Mouse (Mus musculus) limb, embryonic 13.5 days (tissue): ENCODE data around the gene Zfp993. TPM values are rescaled to one million over a fixed set of nuclear protein-coding genes. Genes with fewer than 3 reads are reported as not detected.
"Not testable (repeated sequence)": the region's sequence is repeated elsewhere in the genome, so short reads cannot be mapped to it uniquely, and the experiment has no call there.

Source experiments
- ATAC-seq: fragments of 200-750 bp; cut with Nextera tagmentation; 2 replicates; pipeline ENCODE4 v1.8.0; 2017; ENCODE audit warnings: low read depth, moderate number of reproducible peaks, moderate TSS enrichment; ENCODE audit not compliant: low FRiP score
- H3K27ac ChIP-seq: fragments of 300-500 bp; sonication (generic); 2 replicates; pipeline ENCODE4 v1.5.1; 2015; ENCODE audit warnings: inconsistent platforms, mild to moderate bottlenecking, moderate library complexity
- H3K27me3 ChIP-seq: fragments of 300-500 bp; sonication (generic); 2 replicates; pipeline ENCODE4 v1.6.1; 2015; ENCODE audit warnings: mild to moderate bottlenecking, inconsistent platforms
- H3K36me3 ChIP-seq: fragments of 300-500 bp; sonication (generic); 2 replicates; pipeline ENCODE4 v1.6.1; 2015; ENCODE audit warnings: inconsistent platforms, mild to moderate bottlenecking, moderate library complexity
- H3K4me1 ChIP-seq: fragments of 300-500 bp; sonication (generic); 2 replicates; pipeline ENCODE4 v1.6.1; 2015; ENCODE audit warnings: inconsistent platforms
- H3K4me2 ChIP-seq: fragments of 300-500 bp; sonication (generic); replicated peaks from 2 replicates; pipeline ENCODE4 v1.6.1; 2015; ENCODE audit warnings: inconsistent platforms, mild to moderate bottlenecking, moderate library complexity
- H3K4me3 ChIP-seq: fragments of 300-500 bp; sonication (generic); 2 replicates; pipeline ENCODE4 v1.5.1; 2015; ENCODE audit warnings: moderate library complexity, mild to moderate bottlenecking, inconsistent platforms
- H3K9ac ChIP-seq: fragments of 300-500 bp; sonication (generic); 2 replicates; pipeline ENCODE4 v1.6.1; 2015; ENCODE audit warnings: mild to moderate bottlenecking, inconsistent platforms
- H3K9me3 ChIP-seq: fragments of 300-500 bp; sonication (generic); 2 replicates; pipeline ENCODE4 v1.6.1; 2016; ENCODE audit warnings: inconsistent platforms
- WGBS: fragments of 180-500 bp; shearing (Covaris S2); methylation state at CpG from one replicate; pipeline ENCODE4 v1.1.7; 2015; 5-methylcytosine and 5-hydroxymethylcytosine counted together
- polyA plus RNA-seq: library from polyadenylated mRNA; unstranded; fragments of >200 nt; fragmentation: Nextera tagmentation; extraction: Ambion mirVana; gene quantifications from 2 replicates; pipeline ENCODE4 v1.2.1, GENCODE M21; 2015

The Zfp993 gene
- 1.9 and 4.2 TPM in 2 replicates for polyA plus RNA-seq

- not testable (repeated sequence) for ATAC-seq, H3K27me3 ChIP-seq, H3K4me2 ChIP-seq, H3K27ac ChIP-seq, H3K4me1 ChIP-seq, H3K4me3 ChIP-seq, H3K36me3 ChIP-seq, H3K9ac ChIP-seq, H3K9me3 ChIP-seq
- no CpG with 5 or more reads among the region's 14 CpGs for WGBS
These were observed at the start of gene Zfp993 for GRCm38 (mm10) chr4:146610774-146611400. TSS of gene Zfp993 (plus strand) at chr4:146610961.

GRCm38 (mm10) chr4:146579905-146580873 is 30.6 kb upstream of the Zfp993 start:
- 0 out of 2 replicates have a peak overlapping the region, but pooled peaks have one; percentile 22 for H3K4me3 ChIP-seq
- H3K36me3 ChIP-seq, H3K4me1 ChIP-seq, H3K9ac ChIP-seq, H3K9me3 ChIP-seq, H3K27ac ChIP-seq, H3K27me3 ChIP-seq: not testable (repeated sequence)
- peak; percentile 81 for ATAC-seq
- no CpG with 5 or more reads among the region's 111 CpGs for WGBS
- H3K4me2 ChIP-seq, result peak overlapping the region; percentile 44; the same call in 1 of the 2 replicates

DNA sequence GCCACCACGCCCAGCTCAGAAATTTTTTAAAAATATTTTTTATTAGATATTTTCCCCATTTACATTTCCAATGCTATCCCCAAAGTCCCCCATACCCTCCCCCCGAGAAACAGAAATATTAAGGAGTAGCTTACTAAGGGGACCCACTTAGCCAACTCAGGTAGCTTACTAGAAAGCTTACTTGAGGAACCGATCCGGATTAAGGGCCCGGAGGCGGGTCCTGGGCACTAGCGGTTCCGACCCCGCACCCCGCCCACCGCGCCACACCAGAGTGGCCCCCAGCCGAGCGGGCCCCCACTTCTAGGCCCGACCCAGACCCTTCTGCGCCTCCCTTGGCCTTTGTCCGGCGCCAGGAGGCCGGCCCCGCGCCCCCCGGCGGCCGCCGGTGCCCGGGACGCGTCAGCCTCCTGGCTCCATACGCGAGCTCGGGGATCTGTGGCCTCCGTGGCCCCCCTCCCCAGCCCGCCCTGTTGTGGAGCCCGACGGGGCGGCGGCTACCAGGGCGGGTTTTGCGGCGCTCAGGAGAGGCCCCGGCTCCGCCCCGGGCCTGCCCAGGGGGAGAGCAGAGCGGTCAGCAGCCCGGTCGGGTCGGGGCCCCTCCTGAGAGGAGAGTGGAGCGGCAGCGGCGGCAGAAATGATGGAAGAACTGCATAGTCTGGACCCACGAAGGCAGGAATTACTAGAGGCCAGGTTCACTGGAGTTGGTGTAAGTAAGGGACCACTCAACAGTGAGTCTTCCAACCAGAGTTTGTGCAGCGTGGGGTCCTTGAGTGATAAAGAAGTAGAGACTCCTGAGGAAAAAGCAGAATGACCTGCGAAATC is 7.0 kb upstream of the Zfp993 start:
- Histone ChIP-seq H3K4me3 (peak overlapping the region; percentile 29), H3K4me2 (peak overlapping the region; percentile 50), H3K9ac (0 out of 2 replicates have a peak overlapping the region, but pooled peaks have one; percentile 31)
- H3K36me3 ChIP-seq, H3K27ac ChIP-seq, H3K27me3 ChIP-seq, H3K4me1 ChIP-seq, H3K9me3 ChIP-seq: not testable (repeated sequence)
- WGBS, result 2% methylated on average over 19 of the region's 53 CpGs
- peak; percentile 91 for ATAC-seq

DNA sequence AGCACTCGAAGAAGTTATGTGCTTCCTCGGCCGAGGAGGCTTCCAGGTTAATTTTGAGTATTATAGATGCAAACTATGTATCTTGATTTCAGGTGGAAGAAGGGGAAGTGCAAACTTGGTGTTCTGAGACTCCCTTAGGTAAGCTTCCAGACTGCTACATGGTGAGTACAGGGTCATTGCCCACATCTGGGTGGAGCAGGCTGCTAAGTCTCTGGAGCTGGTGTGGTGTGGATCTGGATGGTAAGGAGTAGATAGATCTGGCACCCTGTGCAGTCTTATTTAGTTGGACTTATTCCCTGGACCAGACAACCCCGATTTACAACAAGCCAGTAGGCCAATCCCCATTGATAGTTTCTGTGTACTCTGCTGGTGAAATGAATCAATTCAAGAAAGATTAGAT is 33.6 kb downstream of the Zfp993 start:
- H3K27ac ChIP-seq, H3K4me1 ChIP-seq, ATAC-seq, H3K4me3 ChIP-seq, H3K4me2 ChIP-seq, H3K9me3 ChIP-seq, H3K36me3 ChIP-seq, H3K9ac ChIP-seq, H3K27me3 ChIP-seq: not testable (repeated sequence)
- no CpG with 5 or more reads among the region's 4 CpGs for WGBS

DNA sequence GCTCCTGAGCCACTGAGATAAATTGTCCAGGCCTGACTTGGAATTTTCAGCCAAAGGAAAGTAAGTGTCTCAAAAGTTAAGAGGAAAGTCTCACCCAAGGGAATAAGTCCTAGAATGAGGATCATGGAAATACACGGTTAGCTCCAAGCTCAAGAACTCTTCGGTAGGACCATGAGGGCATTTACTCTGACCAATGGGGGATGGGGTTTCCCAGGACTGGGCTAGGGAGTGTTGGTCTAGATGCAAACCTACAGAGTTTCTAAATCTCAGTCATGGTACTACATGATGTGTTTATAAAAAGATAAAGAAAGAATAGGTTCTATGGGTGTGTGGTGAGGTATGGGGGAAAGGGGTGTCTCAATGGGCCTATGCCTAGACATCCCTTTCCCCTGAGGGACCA is 38.9 kb downstream of the Zfp993 start:
- H3K27me3 ChIP-seq, H3K9ac ChIP-seq, H3K36me3 ChIP-seq, H3K4me3 ChIP-seq, ATAC-seq, H3K27ac ChIP-seq, H3K9me3 ChIP-seq, H3K4me1 ChIP-seq, H3K4me2 ChIP-seq: not testable (repeated sequence)
- no CpG with 5 or more reads among the region's 2 CpGs for WGBS

GRCm38 (mm10) chr4:146650115-146650514 is 39.4 kb downstream of the Zfp993 start:
- H3K9me3 ChIP-seq, H3K36me3 ChIP-seq, H3K4me2 ChIP-seq, H3K4me3 ChIP-seq, H3K9ac ChIP-seq, H3K4me1 ChIP-seq, H3K27me3 ChIP-seq, H3K27ac ChIP-seq: not testable (repeated sequence)
- 89% methylated on average over 1 of the region's 4 CpGs for WGBS
- ATAC-seq, result peak; percentile 46; the same call in 1 of the 2 replicates

DNA sequence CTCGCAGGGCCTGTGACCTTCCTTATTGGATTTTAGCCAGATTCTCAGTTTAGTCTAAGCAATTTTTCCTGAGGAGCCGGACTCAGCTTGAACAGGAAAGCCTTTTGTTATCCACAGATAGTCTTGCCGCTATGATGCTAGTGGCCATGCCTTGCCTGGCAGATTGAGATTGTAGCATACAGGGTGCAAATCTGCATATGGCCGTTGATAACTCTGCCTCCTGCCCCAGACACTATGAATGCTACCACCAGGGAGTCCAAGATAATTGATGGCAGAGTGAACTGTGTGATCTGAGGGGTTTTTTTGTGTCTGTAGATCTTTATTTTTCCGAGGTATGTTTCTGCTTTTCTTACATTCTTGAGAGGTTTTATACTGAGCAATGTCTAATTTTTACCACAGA is 39.9 kb downstream of the Zfp993 start:
- 83% methylated on average over 2 of the region's 5 CpGs for WGBS
- H3K4me1 ChIP-seq, H3K9ac ChIP-seq, H3K9me3 ChIP-seq, H3K27ac ChIP-seq, H3K27me3 ChIP-seq, H3K4me3 ChIP-seq, H3K36me3 ChIP-seq, H3K4me2 ChIP-seq: not testable (repeated sequence)
- 0 out of 2 replicates have a peak, but pooled peaks have one; percentile 9 for ATAC-seq

Other genes starting within 250 kb of the Zfp993 start
- gene Zfp992, start 161.9 kb upstream of the Zfp993 start, polyA plus RNA-seq, result 3.0 and 3.5 TPM in 2 replicates
- 0.15 and 0.17 TPM in 2 replicates for gene Zfp981, start 108.9 kb upstream of the Zfp993 start, polyA plus RNA-seq